Mouse (Mus musculus): ENCODE results near the gene Abca8b. TPM values are rescaled to one million over a fixed set of nuclear protein-coding genes. Genes with fewer than 3 reads are reported as not detected.
A peak's percentile ranks its signal among the peaks of the same experiment; 100 is the strongest.

The Abca8b gene
- polyA plus RNA-seq, 1 experiment from 2014 or later, result 0.54 TPM

DNA sequence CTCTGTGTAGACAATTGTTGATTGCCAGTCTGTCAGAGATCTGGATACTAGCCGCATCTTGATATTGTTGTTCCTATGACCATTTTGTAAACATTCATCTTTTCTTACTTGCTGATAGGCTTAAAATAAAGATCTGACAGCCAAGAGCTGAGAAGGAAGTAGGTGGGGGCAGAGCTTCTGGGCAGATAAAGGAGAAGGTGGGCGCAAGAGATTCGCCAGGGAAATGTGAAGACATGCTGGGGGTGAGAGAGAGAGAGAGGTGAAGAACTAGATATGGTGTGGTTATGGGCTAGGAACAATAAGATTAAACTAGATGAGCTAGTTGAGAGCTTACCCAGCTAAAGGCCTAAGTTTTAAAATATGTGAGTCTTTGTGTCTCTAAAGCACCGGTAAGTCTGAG is 106.0 kb downstream of the Abca8b start:
- H3K4me3 ChIP-seq, result no peak overlapping the region
- H3K4me1 ChIP-seq, result peaks cover 8% of the 10 kb centered on the region
- H3K9ac ChIP-seq, result no peak overlapping the region
- no peaks in the 10 kb centered on the region for H3K9me3 ChIP-seq
- H3K27me3 ChIP-seq, result no peaks in the 10 kb centered on the region
- no peak for ATAC-seq (ENCODE audit: borderline replicate concordance, extremely low read depth, low FRiP score, low TSS enrichment)
- WGBS, result 79% methylated on average over 4 of the region's 4 CpGs
- no peak overlapping the region for H3K4me2 ChIP-seq
- H3K36me3 ChIP-seq, result no peaks in the 10 kb centered on the region
- H3K27ac ChIP-seq, result no peak overlapping the region

DNA sequence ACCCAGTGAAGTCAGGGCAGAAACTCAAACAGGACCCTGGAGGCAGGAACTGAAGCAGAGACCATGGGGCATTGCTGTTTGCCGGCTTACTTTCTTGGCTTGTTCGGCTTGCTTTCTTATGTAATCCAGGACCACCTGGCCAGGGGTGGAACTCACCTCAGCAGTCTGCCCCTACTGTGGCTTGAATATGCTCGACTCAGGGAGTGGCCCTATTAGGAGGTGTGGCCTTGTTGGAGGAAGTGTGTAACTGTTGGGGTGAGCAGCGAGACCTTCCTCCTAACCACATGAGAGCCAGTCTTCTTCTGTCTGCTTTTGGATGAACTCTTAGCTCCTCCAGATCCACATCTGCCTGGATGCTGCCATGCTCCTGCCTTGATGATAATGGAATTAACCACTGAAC is 108.9 kb downstream of the Abca8b start:
- no peak overlapping the region for H3K4me2 ChIP-seq
- 91% methylated on average over 4 of the region's 4 CpGs for WGBS
- H3K9ac ChIP-seq, result no peak overlapping the region
- peaks cover 13% of the 10 kb centered on the region for H3K4me1 ChIP-seq
- no peaks in the 10 kb centered on the region for H3K27me3 ChIP-seq
- no peak overlapping the region for H3K27ac ChIP-seq
- H3K9me3 ChIP-seq, result no peaks in the 10 kb centered on the region
- no peak overlapping the region for H3K4me3 ChIP-seq
- H3K36me3 ChIP-seq, result no peaks in the 10 kb centered on the region
- ATAC-seq (ENCODE audit: borderline replicate concordance, extremely low read depth, low FRiP score, low TSS enrichment), result no peak

DNA sequence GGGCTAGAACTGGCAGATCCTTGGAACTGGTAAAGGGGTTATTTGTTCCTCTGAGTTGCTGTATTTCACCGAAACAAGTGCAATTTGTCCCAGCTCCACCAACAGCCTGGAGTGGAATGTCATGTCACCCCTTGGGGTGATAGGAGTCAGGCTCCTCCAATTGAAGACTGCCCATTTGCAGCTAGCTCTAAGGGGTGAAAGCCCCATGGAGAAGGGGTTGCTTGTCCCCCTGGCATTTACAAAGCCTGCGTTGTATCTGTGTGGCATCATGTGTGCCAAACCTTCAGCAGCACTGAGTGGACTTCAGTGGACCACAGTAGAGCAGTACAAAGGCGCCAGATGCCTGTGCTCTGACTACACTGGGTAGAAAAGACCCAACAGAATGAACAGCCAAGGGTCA is 110.1 kb downstream of the Abca8b start:
- Histone ChIP-seq H3K36me3 (no peaks in the 10 kb centered on the region), H3K27ac (peak overlapping the region; percentile 57), H3K4me2 (no peak overlapping the region), H3K4me1 (peaks cover 13% of the 10 kb centered on the region), H3K9me3 (no peaks in the 10 kb centered on the region), H3K27me3 (no peaks in the 10 kb centered on the region), H3K4me3 (no peak overlapping the region), H3K9ac (no peak overlapping the region)
- 0 out of 2 replicates have a peak, but pooled peaks have one; percentile 11 for ATAC-seq (ENCODE audit: borderline replicate concordance, extremely low read depth, low FRiP score, low TSS enrichment)
- WGBS, result 57% methylated on average over 3 of the region's 3 CpGs

DNA sequence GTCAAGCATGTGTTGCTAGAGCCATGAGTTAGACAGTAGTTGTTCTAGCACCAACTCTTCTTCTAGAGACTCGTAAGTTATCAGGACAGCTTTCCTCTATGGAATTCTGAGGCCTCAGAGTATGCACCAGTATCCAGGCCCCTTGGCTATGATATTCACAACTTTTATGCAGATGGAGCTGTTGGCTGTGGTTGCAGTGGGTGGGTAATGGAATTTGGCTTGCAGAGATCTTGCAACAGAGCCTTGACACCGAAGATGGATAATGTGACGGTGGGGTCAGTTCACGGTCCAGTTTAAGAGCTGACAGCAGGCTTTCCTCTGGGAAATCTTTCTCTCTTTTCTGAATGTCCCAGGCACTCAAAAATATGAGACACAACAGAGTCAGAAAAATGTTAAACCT is 110.8 kb downstream of the Abca8b start:
- Histone ChIP-seq H3K9me3 (no peaks in the 10 kb centered on the region), H3K4me1 (peaks cover 13% of the 10 kb centered on the region), H3K27ac (peak overlapping the region; percentile 57; the same call in 1 of the 2 replicates), H3K36me3 (no peaks in the 10 kb centered on the region), H3K27me3 (no peaks in the 10 kb centered on the region), H3K4me3 (no peak overlapping the region), H3K4me2 (no peak overlapping the region), H3K9ac (no peak overlapping the region)
- WGBS, result 26% methylated on average over 4 of the region's 4 CpGs
- peak; percentile 92 for ATAC-seq (ENCODE audit: borderline replicate concordance, extremely low read depth, low FRiP score, low TSS enrichment)

DNA sequence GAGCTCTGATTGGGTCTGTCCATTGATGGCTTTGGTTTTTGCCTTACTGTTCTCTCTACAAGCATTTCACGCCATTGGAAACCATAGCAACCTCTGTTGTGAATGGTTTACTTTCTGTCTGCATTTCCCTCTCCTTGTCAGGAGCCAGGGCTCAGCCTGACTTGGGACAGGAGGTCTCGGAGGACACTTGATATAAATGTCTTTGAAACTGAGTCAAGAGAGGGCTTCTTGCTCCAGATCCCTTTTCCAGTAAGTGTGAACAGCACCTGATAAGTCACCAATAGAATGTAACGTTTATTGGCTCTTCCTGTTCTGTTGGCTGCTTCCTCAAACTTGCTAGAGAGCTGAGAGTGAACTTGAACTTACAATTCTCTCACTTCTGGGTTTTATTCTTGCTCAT is 111.5 kb downstream of the Abca8b start:
- Histone ChIP-seq H3K36me3 (no peaks in the 10 kb centered on the region), H3K27ac (0 out of 2 replicates have a peak overlapping the region, but pooled peaks have one; percentile 1)

More for the DNA sequence above, 111.5 kb downstream of the Abca8b start:
- H3K27me3 ChIP-seq, result no peaks in the 10 kb centered on the region
- no peak for ATAC-seq (ENCODE audit: borderline replicate concordance, extremely low read depth, low FRiP score, low TSS enrichment)
- no peaks in the 10 kb centered on the region for H3K9me3 ChIP-seq
- no peak overlapping the region for H3K4me2 ChIP-seq
- 27% methylated on average over 3 of the region's 3 CpGs for WGBS
- peaks cover 13% of the 10 kb centered on the region for H3K4me1 ChIP-seq
- H3K9ac ChIP-seq, result no peak overlapping the region
- H3K4me3 ChIP-seq, result no peak overlapping the region

Other genes with a start within 250 kb of the Abca8b start
- gene 1700012B07Rik, start 167.8 kb downstream of the Abca8b start, polyA plus RNA-seq (2015; fragmentation: Nextera tagmentation; extraction: Ambion mirVana), result not detected in 2 replicates
- 4.5 and 6.7 TPM in 2 replicates for gene Abca8a, start 100.1 kb upstream of the Abca8b start, polyA plus RNA-seq (2015; fragmentation: Nextera tagmentation; extraction: Ambion mirVana)
- 5.1 and 5.6 TPM in 2 replicates for gene Abca9, start 172.4 kb upstream of the Abca8b start, polyA plus RNA-seq (2015; fragmentation: Nextera tagmentation; extraction: Ambion mirVana)